Mouse (Mus musculus): ENCODE measurements at regions not wholly inside any gene's neighbourhood (a gene's known extent, or its start where the extent isn't known, plus 50 kb on each side); places are given as distances from the start of the nearest gene placed in this dataset.
A peak's percentile ranks its signal among the peaks of the same experiment; 100 is the strongest.
"Not testable (repeated sequence)": the region's sequence is repeated elsewhere in the genome, so short reads cannot be mapped to it uniquely, and the experiment has no call there.

- DNase-seq: no peak
Measured at GRCm38 (mm10) chr3:21149618-21150017, 782.6 kb upstream of the Agtr1b start.

- DNase-seq: no peak
Measured at GRCm38 (mm10) chr3:21128821-21129504, 762.0 kb upstream of the Agtr1b start.

- DNase-seq: no peak
Measured at GRCm38 (mm10) chr3:21126191-21126590, 759.2 kb upstream of the Agtr1b start.

GRCm38 (mm10) chr3:21118164-21118902, 751.4 kb upstream of the Agtr1b start:
- no peak for DNase-seq

- DNase-seq: no peak
Measured at GRCm38 (mm10) chr3:21111735-21112518, 745.0 kb upstream of the Agtr1b start.

GRCm38 (mm10) chr3:21090206-21090605, 723.2 kb upstream of the Agtr1b start:
- no peak for DNase-seq

- no peak for DNase-seq
Measured at GRCm38 (mm10) chr3:21086426-21086825, 719.4 kb upstream of the Agtr1b start.

GRCm38 (mm10) chr3:21077548-21077947, 710.6 kb upstream of the Agtr1b start:
- no peak for DNase-seq

- not testable (repeated sequence) for DNase-seq
Measured at GRCm38 (mm10) chr3:21053337-21053736, 686.4 kb upstream of the Agtr1b start.

- DNase-seq: not testable (repeated sequence)
Measured at GRCm38 (mm10) chr3:21049365-21049764, 682.4 kb upstream of the Agtr1b start.

GRCm38 (mm10) chr3:21045981-21046380, 679.0 kb upstream of the Agtr1b start:
- DNase-seq: no peak

GRCm38 (mm10) chr3:21025876-21026275, 658.9 kb upstream of the Agtr1b start:
- DNase-seq: peak; percentile 11

- no peak for DNase-seq
Measured at GRCm38 (mm10) chr3:21020946-21021345, 654.0 kb upstream of the Agtr1b start.

- no peak for DNase-seq
Measured at GRCm38 (mm10) chr3:21020297-21020696, 653.3 kb upstream of the Agtr1b start.

GRCm38 (mm10) chr3:21009650-21010049, 642.7 kb upstream of the Agtr1b start:
- DNase-seq: no peak

GRCm38 (mm10) chr3:20998295-20998694, 631.3 kb upstream of the Agtr1b start:
- DNase-seq: no peak

- no peak for DNase-seq
Measured at GRCm38 (mm10) chr3:20989486-20989970, 622.6 kb upstream of the Agtr1b start.

GRCm38 (mm10) chr3:20986942-20987341, 620.0 kb upstream of the Agtr1b start:
- DNase-seq: no peak

GRCm38 (mm10) chr3:20986377-20986727, 619.4 kb upstream of the Agtr1b start:
- DNase-seq: peak; percentile 13

GRCm38 (mm10) chr3:20985682-20986376, 618.9 kb upstream of the Agtr1b start:
- peak; percentile 24 for DNase-seq

GRCm38 (mm10) chr3:20984146-20984545, 617.2 kb upstream of the Agtr1b start:
- DNase-seq: no peak

- DNase-seq: no peak
Measured at GRCm38 (mm10) chr3:20973077-20973476, 606.1 kb upstream of the Agtr1b start.
